Mouse (Mus musculus) spleen, embryonic (tissue): Measurements from ENCODE around the gene Ankrd2.

Experiments
- CTCF ChIA-PET: fragments of 350-600 bp; sonication (Branson Sonifier 250); formaldehyde crosslinking; loops from one replicate; lab custom pipeline; 2022; lab: Charles Lee

Ankrd2 gene

GRCm38 (mm10) chr19:42014231-42014825, 21.5 kb upstream of the Ankrd2 start:
- CTCF ChIA-PET = interaction anchor here (0.7 kb wide), 1 partner anchor 360 kb away, joined by 3 read pairs; no protein-coding TSS in a partner anchor

GRCm38 (mm10) chr19:42015001-42015400, 20.8 kb upstream of the Ankrd2 start:
- CTCF ChIA-PET = no interaction called here

GRCm38 (mm10) chr19:42016251-42016650, 19.5 kb upstream of the Ankrd2 start:
- CTCF ChIA-PET = no interaction called here

DNA sequence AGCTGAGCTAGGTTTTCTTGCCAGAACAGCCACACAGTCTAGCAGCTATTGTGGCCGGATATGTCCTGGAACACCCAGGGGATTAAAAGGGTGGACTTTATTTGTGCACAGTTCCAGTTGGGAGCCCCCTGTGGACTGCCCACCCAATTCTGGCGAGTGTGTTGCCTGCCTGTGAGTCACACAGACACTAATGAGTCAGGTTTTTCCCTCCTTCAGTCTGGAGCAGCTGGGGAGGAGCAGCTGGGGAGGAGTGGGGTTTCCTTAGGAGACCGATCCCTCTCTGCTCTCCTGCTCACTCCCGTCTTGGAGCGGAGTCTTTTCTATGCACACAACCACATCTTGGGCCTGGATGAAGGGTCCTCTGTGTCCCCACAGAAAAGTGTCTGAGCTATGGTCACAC, 19.0 kb upstream of the Ankrd2 start:
- CTCF ChIA-PET = no interaction called here

DNA sequence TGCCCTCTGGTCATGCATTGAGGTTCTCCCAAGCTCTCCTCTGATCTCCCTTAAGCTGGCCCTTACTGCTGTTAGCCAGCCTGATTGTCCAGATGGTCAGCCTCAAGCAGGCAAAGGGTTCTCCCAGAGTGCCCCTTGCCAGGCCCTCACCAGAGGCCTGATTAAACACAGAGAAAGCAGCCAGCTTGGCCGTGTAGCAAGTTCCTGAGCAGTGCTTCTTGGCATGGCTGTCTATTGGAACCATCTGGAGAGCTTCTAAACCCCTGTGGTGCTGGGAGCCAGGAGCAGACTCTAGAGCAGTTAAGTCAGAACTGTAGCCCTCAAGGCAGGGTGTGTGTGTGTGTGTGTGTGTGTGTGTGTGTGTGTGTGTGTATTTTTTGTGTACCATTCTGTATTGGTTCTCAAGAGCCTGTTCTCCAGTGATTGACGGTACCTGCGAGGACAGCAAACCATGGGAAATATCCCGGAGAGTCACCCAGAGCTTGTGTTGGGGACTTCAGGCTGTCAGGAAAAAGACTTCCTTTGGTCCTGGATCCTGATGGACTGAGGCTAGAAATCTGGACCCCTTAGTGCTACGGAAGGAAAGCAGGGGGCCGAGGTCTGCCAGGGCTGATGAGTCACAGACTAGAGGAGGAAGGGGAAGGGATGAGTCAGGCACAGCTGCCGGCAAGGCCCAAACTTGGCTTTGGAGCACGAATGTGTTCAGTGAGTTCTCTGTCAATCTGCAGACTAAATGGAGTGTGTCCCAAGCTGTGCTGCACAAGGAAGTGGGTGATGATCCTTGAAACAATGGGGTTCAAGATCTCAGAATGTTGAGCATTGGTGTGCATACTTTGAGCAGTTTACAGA, 18.2 kb upstream of the Ankrd2 start:
- CTCF ChIA-PET = no interaction called here

- CTCF ChIA-PET = interaction anchor here (0.5 kb wide), 1 partner anchor 17 kb away, joined by 4 read pairs; the partner anchor contains the start of gene Ankrd2
Observed at GRCm38 (mm10) chr19:42019011-42019522, 16.7 kb upstream of the Ankrd2 start.

DNA sequence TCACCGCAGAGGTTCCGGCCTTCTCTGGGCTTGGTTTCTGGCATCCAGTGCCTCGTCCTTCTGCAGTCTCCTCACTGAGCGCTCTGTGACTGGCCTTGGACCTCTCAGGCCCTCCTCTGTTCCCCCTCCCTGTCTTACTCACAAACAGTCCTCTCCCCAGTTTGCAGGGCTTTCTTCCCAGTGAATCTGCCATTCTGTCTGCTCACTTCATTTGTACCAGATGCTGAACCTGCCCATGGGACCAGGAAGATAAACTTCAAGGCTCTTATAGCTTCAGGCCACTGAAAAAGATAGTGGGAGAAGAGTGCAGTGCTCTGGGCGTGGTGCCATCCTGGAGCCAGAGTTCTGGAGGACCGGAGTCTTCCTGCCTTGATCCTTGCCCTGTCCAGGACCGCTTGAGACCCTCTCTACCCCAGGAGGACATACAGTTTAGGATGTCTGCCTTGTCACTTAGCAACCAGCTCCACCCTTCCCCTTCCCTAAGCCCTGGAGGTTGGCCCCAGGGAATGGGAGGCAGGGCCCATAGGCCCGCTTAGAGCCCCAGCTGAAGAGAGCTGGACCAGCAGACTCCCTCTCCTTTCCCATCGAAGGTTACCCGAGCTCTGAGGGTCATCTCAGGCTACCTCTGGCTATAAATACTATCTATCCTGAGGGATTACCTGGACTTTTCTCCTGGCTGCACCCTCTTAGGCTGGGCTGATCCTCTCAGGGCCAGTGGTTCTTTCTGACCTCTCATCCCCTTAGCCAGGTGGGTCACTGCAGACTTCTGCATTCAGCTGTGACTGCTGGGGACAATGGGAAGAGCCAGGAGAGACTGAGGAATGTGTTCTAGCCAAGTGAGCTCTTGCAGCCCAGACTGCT, 13.9 kb upstream of the Ankrd2 start:
- CTCF ChIA-PET = no interaction called here

DNA sequence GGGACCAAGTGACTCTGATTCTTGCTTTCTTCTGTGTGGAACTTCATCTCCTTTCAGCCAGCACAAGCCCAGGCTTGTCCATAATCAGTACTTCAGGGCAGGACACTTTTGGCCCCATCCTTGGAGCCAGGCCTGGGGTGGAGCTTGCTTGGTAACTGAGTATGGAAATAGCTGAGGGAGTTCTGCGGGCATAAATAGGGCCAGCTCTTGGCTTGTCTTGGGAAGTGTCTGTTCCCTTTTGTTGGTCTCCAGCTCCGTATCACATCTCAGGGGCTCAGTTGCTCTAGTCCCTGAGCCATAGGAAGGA, 13.3 kb upstream of the Ankrd2 start:
- CTCF ChIA-PET = interaction anchor here (0.5 kb wide), 1 partner anchor 11 kb away, joined by 4 read pairs; no protein-coding TSS in a partner anchor

DNA sequence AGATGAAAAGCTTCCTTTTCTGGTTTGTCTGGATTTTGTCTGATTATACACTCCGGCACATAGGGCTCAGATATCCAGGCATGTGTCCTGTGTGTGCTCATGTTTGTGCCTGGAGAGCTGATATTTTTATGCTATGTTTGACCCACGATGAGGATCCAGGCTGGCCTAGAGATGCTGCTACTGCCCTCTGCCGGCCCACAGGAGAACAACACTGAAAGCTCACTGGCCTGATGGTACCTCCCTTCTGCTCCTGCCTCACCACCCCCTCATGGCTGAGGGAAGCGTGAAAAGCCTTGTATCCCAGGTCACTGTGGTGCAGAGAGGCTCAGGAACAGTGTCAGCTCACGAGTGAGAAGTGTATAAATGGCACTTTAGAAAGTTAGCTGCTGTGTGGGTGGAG, 9.6 kb upstream of the Ankrd2 start:
- CTCF ChIA-PET = interaction anchor here (0.6 to 0.7 kb wide), 2 partner anchors 18 to 40 kb away, joined by 4 read pairs; no protein-coding TSS in a partner anchor

GRCm38 (mm10) chr19:42031112-42031511, 4.7 kb upstream of the Ankrd2 start:
- CTCF ChIA-PET = interaction anchor here (0.5 kb wide), 1 partner anchor 120 kb away, joined by 4 read pairs; no protein-coding TSS in a partner anchor

DNA sequence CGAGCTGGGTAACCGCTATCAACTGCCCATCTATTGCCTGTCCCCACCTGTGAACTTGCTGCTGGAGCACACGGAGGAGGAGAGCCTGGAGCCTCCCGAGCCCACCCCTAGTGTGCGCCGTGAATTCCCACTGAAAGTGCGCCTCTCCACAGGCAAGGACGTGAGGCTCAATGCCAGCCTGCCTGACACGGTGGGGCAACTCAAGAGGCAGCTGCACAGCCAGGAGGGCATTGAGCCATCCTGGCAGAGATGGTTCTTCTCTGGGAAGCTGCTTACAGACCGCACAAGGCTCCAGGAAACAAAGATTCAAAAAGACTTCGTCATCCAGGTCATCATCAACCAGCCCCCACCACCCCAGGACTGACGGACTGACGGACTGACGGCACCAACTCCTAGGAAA, 2.2 kb upstream of the Ankrd2 start:
- CTCF ChIA-PET = no interaction called here

GRCm38 (mm10) chr19:42034146-42034775, 1.5 kb upstream of the Ankrd2 start:
- CTCF ChIA-PET = no interaction called here

GRCm38 (mm10) chr19:42034881-42035455, 832 bp upstream of the Ankrd2 start:
- CTCF ChIA-PET = no interaction called here

- CTCF ChIA-PET = interaction anchor here (0.6 kb wide), 1 partner anchor 52 kb away, joined by 5 read pairs; no protein-coding TSS in a partner anchor
Observed at GRCm38 (mm10) chr19:42036357-42036756, 557 bp downstream of the Ankrd2 start.

- CTCF ChIA-PET = no interaction called here
Observed at GRCm38 (mm10) chr19:42037167-42037702, 1.4 kb downstream of the Ankrd2 start.

- CTCF ChIA-PET = no interaction called here
Observed at GRCm38 (mm10) chr19:42038310-42038709, 2.5 kb downstream of the Ankrd2 start.

GRCm38 (mm10) chr19:42043988-42044387, 8.2 kb downstream of the Ankrd2 start:
- CTCF ChIA-PET = no interaction called here

DNA sequence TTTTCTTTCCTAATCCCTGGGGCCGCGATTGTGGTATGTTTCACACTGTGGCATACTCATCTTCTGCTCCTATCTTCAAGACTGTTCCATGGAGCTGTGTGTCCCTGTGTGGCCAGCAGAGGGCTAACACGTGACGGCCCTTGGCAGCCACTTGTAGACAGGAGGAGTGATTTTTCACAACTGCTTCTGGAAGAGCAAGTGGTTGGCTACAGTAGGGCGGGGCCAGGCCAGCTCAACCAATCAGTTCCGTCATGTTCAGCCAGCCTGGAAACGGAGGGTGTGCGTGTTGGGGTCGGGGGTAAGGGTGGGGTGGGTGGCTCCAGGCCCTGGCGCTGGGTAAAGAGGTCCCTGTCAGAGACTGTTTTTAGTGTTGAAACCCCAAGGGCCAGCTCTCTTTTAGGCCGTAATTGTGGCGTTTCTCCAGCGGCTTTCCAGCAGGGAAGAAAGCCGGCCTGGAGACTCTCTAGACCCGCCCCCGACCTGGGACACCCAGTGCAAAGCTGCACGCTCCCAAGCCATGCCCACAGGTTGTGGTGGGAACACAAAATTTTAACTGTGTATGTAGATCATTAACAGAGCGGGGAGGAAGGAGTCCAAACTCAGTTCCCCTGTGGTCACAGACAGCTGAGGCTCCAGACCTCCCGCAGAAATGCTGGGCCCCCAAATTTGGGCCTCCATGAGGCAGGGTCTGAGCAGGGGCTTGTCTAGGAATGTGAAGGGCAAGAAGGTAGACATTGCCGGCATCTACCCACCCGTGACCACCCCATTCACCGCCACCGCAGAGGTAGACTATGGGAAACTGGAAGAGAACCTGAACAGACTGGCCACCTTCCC, 9.7 kb downstream of the Ankrd2 start, which contains the start of gene Hoga1:
TSS of gene Hoga1 (plus strand) at position 342 of the 834 bp plus-strand sequence.
- CTCF ChIA-PET = interaction anchor here (0.7 to 1.3 kb wide), 2 partner anchors 82 to 100 kb away, joined by 3 read pairs; no protein-coding TSS in a partner anchor

- CTCF ChIA-PET = no interaction called here
Observed at GRCm38 (mm10) chr19:42050251-42050650, 14.5 kb downstream of the Ankrd2 start.
